Mouse (Mus musculus) urinary bladder, adult 2 months (tissue): Measurements from ENCODE around the gene Usp37. TPM values are rescaled to one million over a fixed set of nuclear protein-coding genes. Genes with fewer than 3 reads are reported as not detected.
A peak's percentile ranks its signal among the peaks of the same experiment; 100 is the strongest.
"Not testable (repeated sequence)": the region's sequence is repeated elsewhere in the genome, so short reads cannot be mapped to it uniquely, and the experiment has no call there.

ENCODE experiments used
- DNase-seq: peaks from one replicate; pipeline ENCODE4 v3.0.0; 2022; ENCODE audit warnings: low spot score
- polyA plus RNA-seq: library from polyadenylated mRNA; depleted of rRNA; stranded (reverse); fragments of >200 nt; gene quantifications from 2 replicates; pipeline ENCODE4 v1.2.3, GENCODE M21; 2012; rRNA removed

The Usp37 gene
- polyA plus RNA-seq, result 5.8 and 6.5 TPM in 2 replicates

GRCm38 (mm10) chr1:74544184-74544583, at the start of gene Usp37:
Usp37 (minus strand) TSS chr1:74544284.
- no peak for DNase-seq

GRCm38 (mm10) chr1:74587773-74588445, 43.8 kb upstream of the Usp37 start, which contains the start of the genes Zfp142 and Bcs1l:
Zfp142 (minus strand) TSS chr1:74588246.
Bcs1l (plus strand) TSS chr1:74588289.
- peak; percentile 87 for DNase-seq

GRCm38 (mm10) chr1:74587233-74587772, 43.2 kb upstream of the Usp37 start:
- DNase-seq, result no peak

GRCm38 (mm10) chr1:74584616-74585398, 40.7 kb upstream of the Usp37 start:
- DNase-seq, result no peak

- DNase-seq, result no peak
Observed at GRCm38 (mm10) chr1:74582621-74583020, 38.5 kb upstream of the Usp37 start.

- no peak for DNase-seq
Observed at GRCm38 (mm10) chr1:74569739-74570719, 25.9 kb upstream of the Usp37 start.

GRCm38 (mm10) chr1:74565834-74566233, 21.8 kb upstream of the Usp37 start:
- no peak for DNase-seq

GRCm38 (mm10) chr1:74559061-74559460, 15.0 kb upstream of the Usp37 start:
- DNase-seq, result no peak

- DNase-seq, result no peak
Observed at GRCm38 (mm10) chr1:74542451-74542961, 1.6 kb downstream of the Usp37 start, which contains the start of gene Plcd4. Plcd4 (plus strand) TSS chr1:74542888.

- DNase-seq, result no peak
Observed at GRCm38 (mm10) chr1:74538650-74539049, 5.4 kb downstream of the Usp37 start.

GRCm38 (mm10) chr1:74528589-74528988, 15.5 kb downstream of the Usp37 start:
- no peak for DNase-seq

GRCm38 (mm10) chr1:74524746-74525145, 19.3 kb downstream of the Usp37 start:
- DNase-seq, result no peak

GRCm38 (mm10) chr1:74519875-74520274, 24.2 kb downstream of the Usp37 start:
- DNase-seq, result no peak

GRCm38 (mm10) chr1:74512999-74513398, 31.1 kb downstream of the Usp37 start:
- DNase-seq, result not testable (repeated sequence)

GRCm38 (mm10) chr1:74511306-74511705, 32.8 kb downstream of the Usp37 start:
- no peak for DNase-seq

GRCm38 (mm10) chr1:74507780-74508179, 36.3 kb downstream of the Usp37 start:
- no peak for DNase-seq

GRCm38 (mm10) chr1:74506471-74506881, 37.6 kb downstream of the Usp37 start:
- no peak for DNase-seq

- DNase-seq, result peak; percentile 99
Observed at GRCm38 (mm10) chr1:74505721-74506464, 38.2 kb downstream of the Usp37 start, which contains the start of gene Cnot9. Cnot9 (plus strand) TSS chr1:74506058.

- no peak for DNase-seq
Observed at GRCm38 (mm10) chr1:74505393-74505720, 38.7 kb downstream of the Usp37 start.

- DNase-seq, result no peak
Observed at GRCm38 (mm10) chr1:74501106-74501505, 43.0 kb downstream of the Usp37 start.
